Mouse (Mus musculus): Measurements from ENCODE around the gene Gramd1b. TPM values are rescaled to one million over a fixed set of nuclear protein-coding genes. Genes with fewer than 3 reads are reported as not detected.

The Gramd1b gene
- polyA plus RNA-seq, 1 experiment from 2014 or later = 12.0 TPM

DNA sequence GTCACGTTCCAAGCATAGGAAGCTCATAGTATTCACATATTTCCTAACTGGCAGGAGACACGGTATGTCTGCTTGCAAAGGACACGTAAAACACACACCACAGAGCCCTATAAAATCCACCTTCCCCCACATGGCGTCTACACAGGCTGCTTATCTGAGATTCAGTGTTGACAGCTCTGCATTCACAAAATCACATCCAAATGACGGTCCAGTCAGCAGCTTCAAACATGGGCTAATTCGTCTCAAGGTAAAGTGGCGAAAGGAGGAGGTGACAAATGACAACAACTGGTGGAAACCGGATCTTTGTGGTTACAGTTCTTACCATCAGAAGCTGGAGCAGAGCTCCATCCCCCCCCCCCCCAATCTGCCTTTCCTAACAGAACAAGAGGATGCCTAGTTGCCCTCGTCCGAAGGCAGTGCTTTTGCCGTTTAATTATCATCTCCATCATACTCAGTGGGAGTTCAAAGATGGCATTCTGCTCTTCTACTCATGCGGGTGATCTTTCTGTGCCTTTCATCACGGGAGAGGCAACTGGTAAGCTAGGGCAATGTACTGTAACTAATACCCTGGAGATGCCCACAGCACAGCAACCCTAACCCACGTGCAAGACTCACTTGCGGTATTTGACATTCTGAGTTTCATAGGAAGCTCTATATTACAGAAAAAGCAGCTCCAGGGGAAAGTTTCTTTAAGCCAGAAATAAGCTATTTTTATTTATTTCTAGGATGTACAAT is 61.6 kb downstream of the Gramd1b start:
- Histone ChIP-seq H3K27me3 (no peaks in the 10 kb centered on the region), H3K4me1 (replicated peaks) (0 out of 2 replicates have a peak, but pooled peaks cover 5% of the 10 kb centered on the region), H3K36me3 (no peaks in the 10 kb centered on the region), H3K4me3 (no peak overlapping the region), H3K9ac (no peak overlapping the region), H3K9me3 (no peaks in the 10 kb centered on the region), H3K27ac (replicated peaks) (no peak overlapping the region), H3K4me2 (no peak overlapping the region)
- 0 out of 2 replicates have a peak, but pooled peaks have one; percentile 32 for ATAC-seq (ENCODE audit: low read depth)
- 62% methylated on average over 15 of the region's 15 CpGs for WGBS

DNA sequence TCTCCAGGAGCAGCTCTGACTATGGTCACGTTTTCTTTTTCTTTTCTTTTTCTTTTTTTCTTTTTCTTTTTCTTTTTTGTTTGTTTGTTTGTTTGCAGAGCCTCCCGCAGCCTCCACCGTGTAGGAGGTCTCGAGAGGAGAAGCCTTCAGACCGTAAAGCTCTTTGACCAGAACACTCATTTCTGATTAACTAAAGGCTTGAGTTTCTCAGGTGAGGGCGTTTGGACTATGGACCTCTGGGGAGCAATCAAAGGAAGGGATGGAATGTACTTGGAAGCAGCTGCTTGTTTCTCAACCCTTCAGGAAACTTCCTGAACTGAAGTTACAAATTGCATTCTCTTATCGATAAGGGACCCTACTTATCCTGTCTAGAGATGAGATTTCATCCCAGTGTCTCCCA is 64.4 kb downstream of the Gramd1b start:
- Histone ChIP-seq H3K27me3 (no peaks in the 10 kb centered on the region), H3K4me3 (no peak overlapping the region), H3K9me3 (no peaks in the 10 kb centered on the region), H3K9ac (no peak overlapping the region), H3K4me2 (no peak overlapping the region), H3K27ac (replicated peaks) (no peak overlapping the region), H3K4me1 (replicated peaks) (0 out of 2 replicates have a peak, but pooled peaks cover 5% of the 10 kb centered on the region), H3K36me3 (no peaks in the 10 kb centered on the region)
- WGBS = 64% methylated on average over 7 of the region's 7 CpGs
- ATAC-seq (ENCODE audit: low read depth) = no peak

DNA sequence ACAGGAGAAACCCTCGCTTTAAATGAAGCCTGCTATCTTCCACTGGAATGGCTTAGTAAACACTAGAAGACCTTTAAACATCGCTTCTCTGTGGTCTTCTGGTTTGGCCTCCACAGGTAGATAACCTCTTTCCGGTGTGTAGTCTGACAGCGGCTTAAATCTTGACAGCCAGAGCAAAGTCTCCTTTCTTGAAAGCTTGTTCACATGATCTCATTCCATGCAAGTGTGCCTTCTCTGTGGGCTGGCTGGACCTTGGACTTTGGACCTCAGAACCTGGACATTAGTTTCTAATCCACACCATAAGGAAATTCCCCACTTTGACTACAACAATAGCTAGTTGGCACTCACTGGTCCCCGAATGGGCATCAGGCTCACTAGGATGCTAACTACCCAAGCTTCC is 65.6 kb downstream of the Gramd1b start:
- ATAC-seq (ENCODE audit: low read depth) = no peak
- H3K27me3 ChIP-seq = no peaks in the 10 kb centered on the region
- H3K4me2 ChIP-seq = no peak overlapping the region
- no peak overlapping the region for H3K4me3 ChIP-seq
- H3K9me3 ChIP-seq = no peaks in the 10 kb centered on the region
- 0 out of 2 replicates have a peak, but pooled peaks cover 5% of the 10 kb centered on the region for H3K4me1 ChIP-seq (replicated peaks)
- no peak overlapping the region for H3K9ac ChIP-seq
- H3K36me3 ChIP-seq = no peaks in the 10 kb centered on the region
- 88% methylated on average over 5 of the region's 5 CpGs for WGBS
- no peak overlapping the region for H3K27ac ChIP-seq (replicated peaks)

DNA sequence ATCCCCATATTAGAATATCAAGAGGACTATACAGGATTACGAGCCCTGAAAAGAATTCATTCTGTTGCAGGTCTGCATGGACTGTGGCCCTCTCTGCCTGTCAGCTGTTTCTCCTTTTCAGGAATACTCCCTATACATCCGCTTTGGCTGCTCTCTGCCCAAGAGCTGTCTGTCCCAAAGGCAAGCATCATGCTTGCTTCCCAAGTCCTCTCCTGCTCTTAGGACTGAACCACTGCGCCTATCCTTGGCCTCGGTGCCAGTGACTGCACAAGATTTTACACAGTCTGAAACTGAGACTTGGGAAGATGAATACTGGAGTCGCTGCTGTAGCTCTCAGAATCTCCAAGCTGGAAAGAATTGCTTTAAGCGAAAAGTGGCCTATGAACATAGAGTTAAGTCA is 68.8 kb downstream of the Gramd1b start:
- Histone ChIP-seq H3K27me3 (peaks cover 3% of the 10 kb centered on the region), H3K4me1 (replicated peaks) (no peaks in the 10 kb centered on the region), H3K36me3 (no peaks in the 10 kb centered on the region), H3K9me3 (no peaks in the 10 kb centered on the region), H3K4me2 (no peak overlapping the region), H3K9ac (no peak overlapping the region), H3K27ac (replicated peaks) (no peak overlapping the region), H3K4me3 (no peak overlapping the region)
- no peak for ATAC-seq (ENCODE audit: low read depth)
- 85% methylated on average over 6 of the region's 6 CpGs for WGBS

DNA sequence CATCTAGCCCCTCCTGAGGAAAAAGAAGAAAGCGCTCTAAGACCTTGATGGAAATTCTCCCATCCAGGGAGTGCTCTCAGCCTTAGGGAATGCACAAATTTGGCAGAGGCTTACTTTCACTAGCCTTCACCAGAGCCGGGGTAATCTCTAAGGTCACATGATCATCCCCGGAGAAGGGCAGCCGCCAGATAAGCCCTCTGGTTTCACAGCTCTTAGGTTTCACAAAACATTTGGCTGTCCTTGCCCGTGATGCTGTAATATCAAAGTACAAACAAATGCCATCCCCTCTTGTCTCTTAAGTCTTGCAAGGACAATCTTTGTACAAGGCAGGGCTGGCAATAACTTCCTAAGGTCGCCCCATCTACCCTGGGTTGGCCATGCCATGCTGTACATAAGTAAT is 70.4 kb downstream of the Gramd1b start:
- no peak for ATAC-seq (ENCODE audit: low read depth)
- Histone ChIP-seq H3K27me3 (peaks cover 16% of the 10 kb centered on the region), H3K9me3 (no peaks in the 10 kb centered on the region), H3K4me2 (no peak overlapping the region), H3K9ac (no peak overlapping the region), H3K27ac (replicated peaks) (no peak overlapping the region), H3K36me3 (no peaks in the 10 kb centered on the region), H3K4me3 (no peak overlapping the region), H3K4me1 (replicated peaks) (peaks cover 12% of the 10 kb centered on the region)
- WGBS = 66% methylated on average over 6 of the region's 6 CpGs

DNA sequence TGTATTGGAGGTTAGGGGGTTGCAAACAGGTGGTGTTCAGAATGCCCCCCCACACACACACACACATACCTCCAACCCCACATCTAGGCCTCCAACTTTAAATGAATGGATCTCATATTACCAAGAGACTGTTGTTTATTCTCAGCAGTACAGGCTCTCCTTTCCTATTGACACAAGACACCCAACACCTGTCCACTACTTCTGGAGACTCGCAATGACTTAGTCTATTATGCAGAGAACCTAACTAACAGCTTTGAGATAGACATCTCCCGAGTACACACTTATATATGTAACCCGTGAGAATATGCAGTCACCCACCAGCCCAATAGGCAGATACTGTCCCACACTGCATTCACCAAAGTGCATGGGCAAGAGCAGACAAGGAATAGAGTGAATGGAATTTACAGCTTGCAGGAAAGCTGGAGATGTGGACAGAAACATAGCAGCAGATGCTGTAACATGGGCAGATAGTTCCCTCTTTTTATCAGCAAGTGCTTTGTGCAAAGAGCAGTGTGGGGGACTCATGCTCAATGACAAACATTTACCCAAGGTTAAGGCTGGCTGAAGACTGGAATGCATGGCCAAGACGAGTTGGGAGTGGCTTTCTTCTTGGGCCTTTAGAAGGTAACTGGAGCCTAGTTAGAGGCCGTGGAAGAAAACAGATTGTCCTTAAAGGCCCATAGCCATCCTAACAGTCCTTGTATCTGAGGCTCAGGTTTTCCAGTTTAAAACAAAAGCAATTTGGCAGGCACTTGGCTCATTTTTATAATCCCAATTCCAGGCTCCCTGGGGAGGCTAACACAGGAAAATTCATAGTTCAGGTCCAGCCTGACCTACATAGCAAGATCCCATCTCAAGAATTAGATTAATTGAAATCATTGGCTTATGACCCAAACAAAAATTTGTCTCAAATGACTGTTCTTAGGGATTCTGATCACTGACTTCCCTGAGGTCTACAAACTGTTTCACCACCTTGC is 71.6 kb downstream of the Gramd1b start:
- peaks cover 24% of the 10 kb centered on the region for H3K4me1 ChIP-seq (replicated peaks)
- no peak overlapping the region for H3K4me3 ChIP-seq
- H3K27ac ChIP-seq (replicated peaks) = no peak overlapping the region
- H3K27me3 ChIP-seq = peaks cover 21% of the 10 kb centered on the region
- H3K9me3 ChIP-seq = no peaks in the 10 kb centered on the region
- H3K4me2 ChIP-seq = no peak overlapping the region
- H3K36me3 ChIP-seq = no peaks in the 10 kb centered on the region
- no peak for ATAC-seq (ENCODE audit: low read depth)
- H3K9ac ChIP-seq = no peak overlapping the region
- WGBS = 71% methylated on average over 5 of the region's 5 CpGs

DNA sequence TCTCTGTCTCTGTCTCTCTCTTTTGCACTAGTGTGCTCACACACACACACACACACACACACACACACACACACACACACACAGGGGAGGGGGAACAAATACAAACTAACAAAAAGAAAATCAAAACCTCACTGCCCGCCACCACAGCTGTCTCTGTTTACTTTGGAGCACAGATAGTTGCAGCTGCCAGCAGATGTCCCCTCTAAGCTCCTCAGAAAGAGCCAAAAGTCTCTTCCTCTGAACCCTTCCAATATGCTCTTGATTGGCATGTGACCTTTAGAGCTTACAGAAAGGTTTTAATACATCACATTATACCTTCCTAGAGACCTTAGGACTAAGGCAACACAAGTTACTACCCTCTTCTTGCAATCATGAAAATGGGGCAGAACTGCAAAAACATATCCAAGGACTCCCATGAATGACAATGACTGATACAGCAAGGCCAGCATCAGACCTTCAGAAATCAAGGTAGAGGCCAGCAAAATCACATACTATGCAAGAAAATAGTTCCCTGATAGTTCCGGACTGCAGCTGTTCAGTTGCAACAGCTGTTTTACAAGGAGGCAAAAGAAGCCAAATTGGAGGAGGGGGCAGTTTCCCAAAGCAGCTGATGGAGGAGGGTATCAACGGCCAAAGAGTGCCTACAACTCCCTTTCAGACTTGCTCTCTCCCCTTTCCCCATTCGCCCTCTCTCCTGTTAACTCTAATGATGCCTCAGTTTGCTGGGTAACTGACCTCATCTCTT is 72.5 kb downstream of the Gramd1b start:
- Histone ChIP-seq H3K9ac (no peak overlapping the region), H3K36me3 (no peaks in the 10 kb centered on the region), H3K27ac (replicated peaks) (no peak overlapping the region), H3K4me1 (replicated peaks) (peaks cover 24% of the 10 kb centered on the region), H3K27me3 (peaks cover 27% of the 10 kb centered on the region), H3K4me3 (no peak overlapping the region), H3K9me3 (no peaks in the 10 kb centered on the region), H3K4me2 (no peak overlapping the region)
- WGBS = 82% methylated on average over 4 of the region's 4 CpGs
- ATAC-seq (ENCODE audit: low read depth) = no peak

DNA sequence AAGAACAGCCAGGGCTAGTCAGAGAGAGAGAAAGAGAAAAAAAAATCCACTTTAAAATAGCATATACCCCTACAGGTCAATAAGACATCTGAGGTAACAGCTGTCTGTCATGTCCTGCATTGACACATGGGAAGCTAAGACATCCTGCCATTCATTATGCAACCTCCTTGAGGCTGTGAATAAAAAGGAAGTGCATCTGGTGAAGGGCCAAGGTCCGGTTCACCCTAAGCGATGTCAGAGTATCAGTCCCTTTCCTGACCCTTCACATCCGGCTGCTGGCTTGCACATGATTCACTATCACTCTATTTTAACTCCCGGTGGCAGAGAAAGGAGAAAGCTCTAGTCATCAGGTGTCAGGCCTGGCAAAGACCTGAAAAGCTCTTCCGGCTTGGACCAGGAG is 73.7 kb downstream of the Gramd1b start:
- no peaks in the 10 kb centered on the region for H3K9me3 ChIP-seq
- no peaks in the 10 kb centered on the region for H3K36me3 ChIP-seq
- no peak overlapping the region for H3K4me3 ChIP-seq
- H3K27me3 ChIP-seq = peaks cover 27% of the 10 kb centered on the region
- ATAC-seq (ENCODE audit: low read depth) = no peak
- H3K4me1 ChIP-seq (replicated peaks) = peaks cover 24% of the 10 kb centered on the region
- 72% methylated on average over 5 of the region's 5 CpGs for WGBS
- H3K9ac ChIP-seq = no peak overlapping the region
- H3K27ac ChIP-seq (replicated peaks) = no peak overlapping the region
- no peak overlapping the region for H3K4me2 ChIP-seq

DNA sequence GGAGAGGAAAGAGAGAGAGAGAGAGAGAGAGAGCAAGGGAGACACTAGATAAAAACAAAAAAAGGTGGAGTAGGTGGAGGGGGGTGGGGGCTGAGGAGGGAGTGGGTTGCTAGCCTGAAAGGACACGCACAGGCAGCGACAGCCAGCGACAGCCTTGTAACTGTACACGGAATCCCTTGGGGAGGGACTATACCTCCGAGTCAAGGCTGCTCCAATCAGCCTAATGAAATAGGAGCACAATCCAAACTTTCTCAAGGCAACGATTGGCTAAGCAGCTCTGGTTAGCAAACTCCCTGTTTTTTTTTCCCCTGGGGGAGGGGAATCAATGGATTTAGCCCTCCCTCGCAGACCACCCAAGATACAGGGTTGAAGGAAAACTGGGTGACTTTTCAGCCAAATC is 75.0 kb downstream of the Gramd1b start:
- H3K27ac ChIP-seq (replicated peaks) = peak overlapping the region; percentile 42; the same call in 1 of the 2 replicates
- H3K36me3 ChIP-seq = no peaks in the 10 kb centered on the region
- under 1% methylated on average over 7 of the region's 7 CpGs for WGBS
- peaks cover 27% of the 10 kb centered on the region for H3K27me3 ChIP-seq
- peak; percentile 85 for ATAC-seq (ENCODE audit: low read depth)
- H3K9me3 ChIP-seq = no peaks in the 10 kb centered on the region
- H3K4me3 ChIP-seq = peak overlapping the region; percentile 63
- peaks cover 24% of the 10 kb centered on the region for H3K4me1 ChIP-seq (replicated peaks)
- H3K9ac ChIP-seq = peak overlapping the region; percentile 78
- peak overlapping the region; percentile 100 for H3K4me2 ChIP-seq

DNA sequence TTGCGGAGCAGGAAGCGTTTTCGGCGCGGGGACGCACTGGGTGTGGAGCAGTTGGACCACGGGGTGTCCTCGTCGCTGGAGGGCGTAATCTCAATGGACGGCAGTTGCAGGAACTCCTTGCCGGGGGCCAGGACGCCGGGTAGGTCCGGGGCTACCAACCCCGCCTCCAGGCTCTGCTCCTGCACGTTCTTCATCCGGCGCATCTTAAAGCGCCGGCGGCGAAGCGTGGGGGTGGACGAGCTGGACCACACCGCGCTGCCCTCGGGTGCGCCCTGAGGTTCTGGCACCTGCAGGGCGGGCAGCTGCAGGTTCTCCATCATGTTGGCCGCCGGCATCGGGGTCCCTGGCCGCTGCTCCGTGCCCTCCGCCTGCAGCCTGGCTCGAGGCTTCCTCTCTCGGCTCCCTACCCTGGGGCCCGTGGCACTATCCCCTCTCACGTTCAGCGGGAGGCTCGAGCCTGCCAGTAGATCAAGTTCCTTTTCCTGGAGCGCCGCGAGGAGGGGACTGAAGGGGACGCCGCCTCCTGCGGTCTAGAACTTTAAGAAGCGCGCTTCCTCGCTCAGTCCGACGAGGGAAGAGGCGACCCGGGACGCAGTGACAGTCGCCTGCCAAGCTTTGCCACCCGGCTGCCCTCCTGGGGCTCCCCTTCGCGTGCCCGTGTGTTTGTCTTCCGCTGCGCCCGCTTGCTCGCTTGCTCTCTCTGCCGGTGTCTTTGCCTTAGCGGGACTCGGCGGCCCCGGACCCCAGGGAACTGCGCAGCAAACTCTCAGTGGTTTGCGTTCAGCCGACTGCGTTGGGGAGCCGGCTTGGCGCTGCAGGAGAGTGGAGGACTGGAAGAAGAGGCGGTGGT is 75.6 kb downstream of the Gramd1b start:
- Histone ChIP-seq H3K4me3 (peak overlapping the region; percentile 63), H3K36me3 (no peaks in the 10 kb centered on the region), H3K4me1 (replicated peaks) (peaks cover 24% of the 10 kb centered on the region), H3K27ac (replicated peaks) (peak overlapping the region; percentile 42; the same call in 1 of the 2 replicates), H3K4me2 (peak overlapping the region; percentile 100), H3K9ac (peak overlapping the region; percentile 78), H3K27me3 (peaks cover 27% of the 10 kb centered on the region), H3K9me3 (no peaks in the 10 kb centered on the region)
- peak; percentile 68 for ATAC-seq (ENCODE audit: low read depth)
- WGBS = under 1% methylated on average over 75 of the region's 77 CpGs

DNA sequence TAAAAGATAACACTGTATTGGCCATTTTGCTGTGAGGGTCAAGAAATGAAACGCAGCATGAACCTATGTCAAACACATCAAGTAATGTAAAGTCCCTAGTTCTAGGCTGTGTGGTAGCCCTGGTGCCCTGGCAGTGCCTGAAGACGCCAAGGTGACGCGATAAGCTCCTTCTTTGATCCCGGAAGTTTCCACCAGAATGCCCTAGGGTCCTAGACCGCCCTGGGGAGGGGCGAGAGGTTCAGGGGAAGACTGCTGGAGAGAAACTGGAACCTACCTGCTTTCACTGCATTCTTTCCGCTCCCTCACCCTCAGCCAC is 76.2 kb downstream of the Gramd1b start:
- peak; percentile 36; the same call in 1 of the 2 replicates for ATAC-seq (ENCODE audit: low read depth)
- peak overlapping the region; percentile 100 for H3K4me2 ChIP-seq
- H3K9me3 ChIP-seq = no peaks in the 10 kb centered on the region
- H3K27me3 ChIP-seq = peaks cover 27% of the 10 kb centered on the region
- WGBS = 3% methylated on average over 8 of the region's 8 CpGs
- H3K4me3 ChIP-seq = peak overlapping the region; percentile 63
- peaks cover 24% of the 10 kb centered on the region for H3K4me1 ChIP-seq (replicated peaks)
- H3K9ac ChIP-seq = peak overlapping the region; percentile 78
- no peak overlapping the region for H3K27ac ChIP-seq (replicated peaks)
- H3K36me3 ChIP-seq = no peaks in the 10 kb centered on the region
